Mouse (Mus musculus) kidney, adult 2 months (tissue): ENCODE data around the gene Pus10.

Experiments used
- CTCF ChIP-seq: fragments of 200-500 bp; conservative IDR thresholded peaks from 2 replicates; pipeline ENCODE4 v1.5.1; 2011; ENCODE audit warnings: low read depth, mild to moderate bottlenecking, control low read depth, low read length, moderate library complexity, mixed read lengths; ENCODE audit not compliant: insufficient read depth, insufficient read length
- POLR2A ChIP-seq: fragments of 200-500 bp; IDR thresholded peaks from one replicate; pipeline ENCODE4 v1.6.1; 2011; ENCODE audit warnings: low read depth, low read length, control low read depth

DNA sequence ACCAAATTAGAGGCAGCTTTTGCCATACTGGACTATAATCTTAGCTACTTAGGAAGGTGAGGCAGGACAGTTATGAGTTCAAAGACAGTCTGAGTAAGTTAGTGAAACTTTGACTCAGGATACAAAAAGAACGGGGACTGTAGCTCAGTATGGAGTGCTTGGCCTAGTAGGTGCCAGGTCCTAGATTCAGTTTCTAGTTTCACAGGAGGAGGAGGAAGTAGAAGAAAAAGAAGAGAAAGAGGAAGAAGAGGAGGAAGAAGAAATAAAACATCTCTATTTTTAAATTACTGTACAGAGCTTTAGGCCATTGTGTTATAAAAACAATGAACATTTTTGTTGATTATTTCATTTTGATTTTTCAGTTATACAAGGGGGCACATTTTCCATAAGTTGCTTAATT lies 22.6 kb downstream of the Pus10 start:
- TF ChIP-seq CTCF (no peak), POLR2A (no peak)
